Mouse (Mus musculus) hindbrain, embryonic 10.5 days (tissue): ENCODE results near the gene Slc35f1. TPM values are rescaled to one million over a fixed set of nuclear protein-coding genes. Genes with fewer than 3 reads are reported as not detected.

Source experiments
- DNase-seq: peaks from one replicate; pipeline ENCODE4 v3.0.0-alpha.2; 2017; ENCODE audit warnings: low spot score
- H3K27ac ChIP-seq: fragments of 300-500 bp; sonication (generic); 2 replicates; pipeline ENCODE4 v1.5.1; 2016; ENCODE audit warnings: mild to moderate bottlenecking, moderate library complexity
- H3K27me3 ChIP-seq: fragments of 300-500 bp; sonication (generic); 2 replicates; pipeline ENCODE4 v1.6.1; 2016; ENCODE audit warnings: mild to moderate bottlenecking; ENCODE audit not compliant: poor library complexity, insufficient read depth, severe bottlenecking
- H3K36me3 ChIP-seq: fragments of 300-500 bp; sonication (generic); 2 replicates; pipeline ENCODE4 v1.6.1; 2016; ENCODE audit warnings: mild to moderate bottlenecking, moderate library complexity
- H3K4me1 ChIP-seq: fragments of 300-500 bp; sonication (generic); replicated peaks from 2 replicates; pipeline ENCODE4 v1.6.1; 2016; ENCODE audit warnings: mild to moderate bottlenecking
- H3K4me3 ChIP-seq: fragments of 300-500 bp; sonication (generic); 2 replicates; pipeline ENCODE4 v1.5.1; 2016; ENCODE audit warnings: mild to moderate bottlenecking, moderate library complexity
- H3K9me3 ChIP-seq: fragments of 300-500 bp; sonication (generic); 2 replicates; pipeline ENCODE4 v1.6.1; 2016; ENCODE audit warnings: mild to moderate bottlenecking, moderate library complexity
- WGBS: fragments of 180-500 bp; shearing (Covaris S2); methylation state at CpG from one replicate; pipeline ENCODE4 v1.1.7; 2016; 5-methylcytosine and 5-hydroxymethylcytosine counted together
- polyA plus RNA-seq: library from polyadenylated mRNA; unstranded; fragments of >200 nt; fragmentation: Nextera tagmentation; extraction: Ambion mirVana; gene quantifications from 2 replicates; pipeline ENCODE4 v1.2.1, GENCODE M21; 2016

The Slc35f1 gene
- polyA plus RNA-seq, 1 experiment from 2014 or later, result 12.6 TPM

GRCm38 (mm10) chr10:53157740-53158139 lies 467.4 kb downstream of the Slc35f1 start:
- Histone ChIP-seq H3K4me1 (no peaks in the 10 kb centered on the region), H3K36me3 (no peaks in the 10 kb centered on the region), H3K27ac (no peak overlapping the region), H3K4me3 (no peak overlapping the region), H3K27me3 (no peaks in the 10 kb centered on the region), H3K9me3 (no peaks in the 10 kb centered on the region)
- DNase-seq, result no peak
- 76% methylated on average over 2 of the region's 2 CpGs for WGBS
